Mouse (Mus musculus): Measurements from ENCODE around the gene Hspa5.

GRCm38 (mm10) chr2:34741390-34742159, 30.2 kb upstream of the Hspa5 start:
- no peak for TF ChIP-seq POLR2A (IDR thresholded peaks at IDR 0.05; ENCODE audit: insufficient read length, low read depth)
- no peak for TF ChIP-seq USF1 (IDR thresholded peaks at IDR 0.05; ENCODE audit: low read depth)
- no peak for TF ChIP-seq TCF12 (IDR thresholded peaks at IDR 0.05; ENCODE audit: insufficient read depth, poor library complexity, severe bottlenecking)
- no peak for TF ChIP-seq CEBPB (IDR thresholded peaks at IDR 0.05; ENCODE audit: insufficient read depth, poor library complexity, severe bottlenecking)
- no peak for TF ChIP-seq TCF3 (IDR thresholded peaks at IDR 0.05; ENCODE audit: insufficient read length, low read depth)
- no peak for TF ChIP-seq MAX (IDR thresholded peaks at IDR 0.05; ENCODE audit: low read depth)
- TF ChIP-seq POLR2AphosphoS2 (IDR thresholded peaks at IDR 0.05; ENCODE audit: insufficient read length, low read depth), result no peak
- no peak for TF ChIP-seq E2F4 (IDR thresholded peaks at IDR 0.05; ENCODE audit: insufficient read depth)
- TF ChIP-seq MYOG (IDR thresholded peaks at IDR 0.05; ENCODE audit: control insufficient read depth in 1 of 3, insufficient read depth in 1 of 3, insufficient read length in 2 of 3, low read depth in 2 of 3), result no peak
- TF ChIP-seq MYOD1 (IDR thresholded peaks at IDR 0.05; ENCODE audit: control insufficient read depth in 1 of 3, insufficient read length in 2 of 3, low read depth in 2 of 3), result no peak
- TF ChIP-seq REST (IDR thresholded peaks at IDR 0.05; ENCODE audit: insufficient read depth, insufficient read length), result no peak
- TF ChIP-seq SRF (IDR thresholded peaks at IDR 0.05; ENCODE audit: control insufficient read depth, insufficient read length, low read depth), result no peak
